Mouse (Mus musculus) bone marrow, adult 2 months (tissue): ENCODE results near the gene Gm11541.

Experiments used
- CTCF ChIP-seq: fragments of 200-500 bp; IDR thresholded peaks from 2 replicates; pipeline ENCODE4 v1.5.1; 2011; ENCODE audit warnings: low read length, control low read depth; ENCODE audit not compliant: control insufficient read depth, insufficient read depth
- POLR2A ChIP-seq: fragments of 200-500 bp; IDR thresholded peaks from 2 replicates; pipeline ENCODE4 v1.6.1; 2011; ENCODE audit warnings: low read depth, mild to moderate bottlenecking, control low read depth, low read length, borderline replicate concordance; ENCODE audit not compliant: control insufficient read depth

GRCm38 (mm10) chr11:94682427-94682826, 21.9 kb downstream of the Gm11541 start:
- TF ChIP-seq CTCF (no peak), POLR2A (no peak)
